Mouse (Mus musculus): ENCODE measurements at regions not wholly inside any gene's neighbourhood (a gene's known extent, or its start where the extent isn't known, plus 50 kb on each side); places are given as distances from the start of the nearest gene placed in this dataset.

DNA sequence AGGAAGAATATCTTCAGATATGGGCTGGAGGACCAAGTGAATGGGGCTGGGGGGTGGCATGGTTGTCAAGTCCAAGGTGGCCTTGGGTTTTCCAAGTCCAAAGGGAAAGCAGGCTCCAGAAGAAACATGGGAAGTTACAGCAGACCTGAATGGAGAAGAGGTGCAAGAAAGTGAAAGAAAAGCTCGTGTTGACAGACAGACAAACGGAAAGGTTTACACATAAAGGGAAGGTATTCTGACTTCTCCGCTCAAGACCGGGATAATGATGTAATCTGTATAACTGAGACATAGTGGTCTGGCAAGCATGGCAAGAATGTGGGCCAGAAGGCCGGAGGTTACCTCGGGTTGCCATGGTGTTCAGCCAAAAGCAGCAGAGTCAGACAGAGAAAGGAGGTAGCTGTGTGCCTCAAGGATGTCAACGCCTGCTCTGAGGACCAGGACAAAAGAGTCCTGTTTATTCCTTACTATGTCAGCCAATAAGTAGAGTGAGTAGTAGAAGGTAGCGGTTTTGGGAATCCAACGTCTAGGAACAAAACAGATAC, 50.8 kb upstream of the Elk3 start:
- DNase-seq (ENCODE audit: low spot score), result no peak

DNA sequence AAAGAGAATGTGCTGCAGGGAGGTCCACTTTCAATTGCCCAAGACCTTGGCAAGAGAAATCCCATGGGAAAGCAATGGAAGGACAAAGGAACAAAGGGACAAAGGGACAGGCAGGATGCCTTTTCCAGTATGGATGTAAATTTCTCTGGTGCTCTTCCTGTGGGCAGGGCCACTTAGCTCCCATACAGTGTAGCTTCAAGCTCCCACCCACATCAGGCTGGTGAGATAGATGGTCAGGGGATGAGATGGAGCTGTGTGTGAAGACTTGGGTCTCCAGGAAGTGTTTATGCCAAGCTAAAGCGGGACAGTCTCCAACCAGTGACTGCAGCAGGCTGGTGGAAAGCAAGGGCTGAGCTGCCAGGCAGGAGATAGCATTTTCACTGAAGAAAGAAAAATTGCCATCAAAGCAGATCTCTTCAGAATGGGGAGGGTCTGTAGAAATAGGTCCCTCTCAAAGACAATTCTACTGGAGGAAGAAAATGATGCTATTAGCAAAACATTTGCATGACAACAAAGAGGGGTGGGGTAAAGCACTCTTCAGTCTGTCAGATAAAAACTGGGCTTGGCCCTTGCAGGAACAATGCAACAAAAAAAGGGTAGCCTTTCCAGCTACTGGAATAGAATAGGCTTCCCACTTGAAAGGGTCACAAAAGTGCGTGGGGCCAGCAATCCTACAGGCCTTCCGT, 53.3 kb upstream of the Elk3 start:
- DNase-seq (ENCODE audit: low spot score), result no peak

- DNase-seq (ENCODE audit: low spot score), result no peak
Observed at GRCm38 (mm10) chr10:93364881-93365280, 53.9 kb upstream of the Elk3 start.

GRCm38 (mm10) chr10:93365318-93365717, 54.4 kb upstream of the Elk3 start:
- no peak for DNase-seq (ENCODE audit: low spot score)

DNA sequence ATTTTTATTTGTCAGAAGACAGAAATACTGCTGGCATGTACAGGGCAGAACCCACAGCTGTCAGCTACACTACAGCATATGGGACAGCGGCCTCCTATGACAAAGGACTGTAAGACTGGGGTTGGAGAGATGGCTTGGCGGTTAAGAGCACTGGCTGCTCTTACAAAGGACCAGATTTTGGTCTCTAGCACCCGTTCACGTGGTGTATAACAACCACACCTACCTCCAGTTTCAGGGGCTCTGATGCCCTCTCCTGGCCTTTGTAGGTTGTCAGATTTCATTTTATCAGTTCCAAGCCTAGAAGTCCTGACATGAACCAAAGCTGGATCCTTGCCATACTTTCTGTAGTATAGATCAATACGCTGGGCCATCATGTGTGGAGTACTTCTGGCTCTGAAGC, 54.9 kb upstream of the Elk3 start:
- DNase-seq (ENCODE audit: low spot score), result no peak

DNA sequence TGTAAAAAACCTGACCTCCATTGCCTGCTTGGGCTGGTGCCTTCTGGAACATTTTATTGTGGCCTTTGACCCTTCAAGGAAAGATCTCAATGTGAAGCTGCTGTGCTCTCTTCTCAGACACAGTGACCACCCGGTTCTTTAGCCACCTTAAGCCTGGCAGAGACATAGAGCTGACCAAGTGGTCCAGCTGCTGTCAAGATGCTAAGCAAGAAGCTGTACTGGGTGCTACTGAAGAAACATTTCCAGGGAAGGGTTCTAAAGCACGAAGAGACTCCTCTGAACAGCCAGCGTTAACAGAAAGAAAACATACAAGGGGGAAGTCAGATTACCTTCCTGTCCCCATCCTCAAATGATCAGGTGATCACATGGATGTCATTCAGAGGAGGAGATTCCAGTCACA, 58.8 kb upstream of the Elk3 start:
- DNase-seq (ENCODE audit: low spot score), result no peak

GRCm38 (mm10) chr10:93370331-93370730, 59.4 kb upstream of the Elk3 start:
- DNase-seq (ENCODE audit: low spot score), result no peak

DNA sequence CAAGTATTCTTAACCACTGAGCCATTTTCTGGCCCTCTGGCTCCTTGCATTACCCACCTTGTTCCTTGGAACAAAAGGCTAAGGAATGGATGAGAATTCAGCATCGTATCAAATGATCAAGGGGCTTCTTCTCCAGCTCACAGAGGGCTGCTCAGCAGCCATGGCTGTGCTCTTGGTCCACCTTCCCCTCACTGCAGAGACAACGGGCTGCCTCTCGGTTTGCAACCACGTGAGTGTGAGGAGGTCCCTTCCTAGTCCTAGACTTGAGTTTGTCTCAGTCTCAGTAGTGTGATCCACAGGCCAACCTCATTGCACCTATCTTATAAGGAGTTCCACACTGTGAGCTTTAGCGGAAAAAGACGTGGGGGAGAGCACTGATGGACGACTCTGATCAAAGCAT, 61.3 kb upstream of the Elk3 start:
- DNase-seq (ENCODE audit: low spot score), result no peak

GRCm38 (mm10) chr10:93373265-93373664, 62.3 kb upstream of the Elk3 start:
- DNase-seq (ENCODE audit: low spot score), result no peak

GRCm38 (mm10) chr10:93373954-93374689, 63.2 kb upstream of the Elk3 start:
- DNase-seq (ENCODE audit: low spot score), result no peak

DNA sequence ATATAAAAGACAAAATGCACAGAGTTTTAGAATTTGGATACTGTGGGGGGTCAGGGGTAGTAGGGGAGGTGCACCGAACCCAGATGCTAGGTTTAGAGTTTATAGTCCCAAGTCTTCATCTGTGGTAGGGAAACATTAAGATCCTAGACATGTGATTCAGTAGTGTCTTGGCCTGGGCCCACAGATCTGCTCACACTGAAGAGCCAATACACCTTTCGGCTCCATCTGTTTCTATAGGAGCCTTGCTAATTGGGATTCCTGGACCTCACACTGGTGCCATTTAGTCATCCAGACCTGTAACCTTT, 63.7 kb upstream of the Elk3 start:
- DNase-seq (ENCODE audit: low spot score), result no peak

GRCm38 (mm10) chr10:93375007-93375711, 64.2 kb upstream of the Elk3 start:
- DNase-seq (ENCODE audit: low spot score), result peak; percentile 46

GRCm38 (mm10) chr10:93375771-93376170, 64.8 kb upstream of the Elk3 start:
- no peak for DNase-seq (ENCODE audit: low spot score)

DNA sequence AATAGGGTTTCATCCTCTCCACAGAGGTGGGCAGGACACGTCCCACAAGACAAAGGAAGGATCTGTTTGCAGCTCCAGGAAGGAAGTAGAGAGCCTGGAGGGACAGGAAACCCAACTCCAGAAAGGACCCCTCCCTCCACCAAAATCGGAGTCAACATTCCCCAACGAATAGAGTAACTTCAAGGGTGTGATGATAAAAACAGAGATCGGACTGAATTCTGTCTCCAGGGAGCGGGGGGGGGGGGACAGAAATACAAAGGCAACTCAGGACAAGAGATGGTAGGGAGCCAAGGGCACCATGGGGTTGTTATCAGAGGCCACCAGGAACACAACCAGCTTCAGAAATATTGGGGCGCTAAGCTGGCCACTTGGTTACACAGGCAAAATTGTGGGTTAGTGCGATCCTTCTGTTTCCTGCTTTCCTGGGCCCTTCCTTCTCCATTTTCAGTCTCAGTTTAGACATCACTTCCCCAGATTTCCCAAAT, 65.6 kb upstream of the Elk3 start:
- no peak for DNase-seq (ENCODE audit: low spot score)

DNA sequence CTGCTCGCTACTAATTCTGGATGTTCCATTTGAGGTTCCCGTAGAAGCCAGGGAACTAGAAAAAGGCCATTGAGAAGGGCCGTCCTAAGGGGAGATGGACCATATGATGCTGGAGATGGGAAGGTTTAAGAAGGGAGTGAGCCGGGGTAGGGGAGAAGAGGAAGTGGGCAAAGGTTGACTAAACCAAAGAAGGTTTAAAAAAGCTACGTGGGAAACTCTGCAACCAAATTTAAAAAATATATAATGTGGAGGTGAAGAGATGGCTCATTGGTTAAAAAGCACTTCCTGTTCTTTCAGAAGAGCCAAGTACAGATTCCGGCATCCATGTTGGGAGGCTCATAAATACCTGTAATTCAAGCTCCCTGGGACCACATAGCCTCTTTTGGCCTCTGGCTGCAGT, 63.9 kb upstream of the Lta4h start:
- no peak for DNase-seq (ENCODE audit: low spot score)

- DNase-seq (ENCODE audit: low spot score), result no peak
Observed at GRCm38 (mm10) chr10:93391296-93391695, 61.9 kb upstream of the Lta4h start.

DNA sequence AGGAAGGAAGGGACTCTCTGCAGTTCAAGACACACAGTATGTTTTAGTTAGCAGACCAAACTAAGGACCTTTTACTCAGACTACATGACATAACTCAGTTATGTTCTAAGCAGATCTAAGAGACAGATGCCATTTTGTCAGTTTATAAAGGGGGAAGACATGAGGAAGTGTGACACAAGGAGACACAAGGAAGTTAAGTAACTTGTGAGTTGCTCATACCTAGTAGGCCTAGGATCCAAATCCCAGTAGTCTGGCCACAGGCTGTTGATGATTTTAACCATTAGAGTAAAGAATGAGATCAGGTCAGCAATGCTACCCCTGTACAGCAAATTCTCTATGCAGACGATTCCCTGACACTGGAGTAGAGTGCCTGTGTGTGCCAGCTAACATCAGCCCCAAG, 59.3 kb upstream of the Lta4h start:
- DNase-seq (ENCODE audit: low spot score), result no peak

DNA sequence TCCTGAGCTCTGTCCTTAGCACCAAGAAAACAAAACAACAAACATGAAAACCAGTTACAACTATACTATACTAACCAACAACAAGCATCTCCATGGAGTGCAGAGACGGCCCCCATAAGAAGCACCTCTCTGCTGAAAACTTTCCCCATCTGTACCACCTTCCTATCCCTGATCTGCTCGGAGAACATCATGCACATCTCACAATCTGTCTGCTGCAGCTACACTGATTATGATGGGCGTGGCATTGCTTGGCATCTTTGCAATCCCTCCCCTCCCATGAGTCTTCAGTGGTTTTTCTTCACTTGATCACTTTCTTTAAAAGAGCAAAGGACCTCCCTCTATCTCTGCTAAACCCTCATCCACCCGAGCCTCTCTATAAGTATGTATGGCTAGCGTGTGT, 55.5 kb upstream of the Lta4h start:
- no peak for DNase-seq (ENCODE audit: low spot score)

DNA sequence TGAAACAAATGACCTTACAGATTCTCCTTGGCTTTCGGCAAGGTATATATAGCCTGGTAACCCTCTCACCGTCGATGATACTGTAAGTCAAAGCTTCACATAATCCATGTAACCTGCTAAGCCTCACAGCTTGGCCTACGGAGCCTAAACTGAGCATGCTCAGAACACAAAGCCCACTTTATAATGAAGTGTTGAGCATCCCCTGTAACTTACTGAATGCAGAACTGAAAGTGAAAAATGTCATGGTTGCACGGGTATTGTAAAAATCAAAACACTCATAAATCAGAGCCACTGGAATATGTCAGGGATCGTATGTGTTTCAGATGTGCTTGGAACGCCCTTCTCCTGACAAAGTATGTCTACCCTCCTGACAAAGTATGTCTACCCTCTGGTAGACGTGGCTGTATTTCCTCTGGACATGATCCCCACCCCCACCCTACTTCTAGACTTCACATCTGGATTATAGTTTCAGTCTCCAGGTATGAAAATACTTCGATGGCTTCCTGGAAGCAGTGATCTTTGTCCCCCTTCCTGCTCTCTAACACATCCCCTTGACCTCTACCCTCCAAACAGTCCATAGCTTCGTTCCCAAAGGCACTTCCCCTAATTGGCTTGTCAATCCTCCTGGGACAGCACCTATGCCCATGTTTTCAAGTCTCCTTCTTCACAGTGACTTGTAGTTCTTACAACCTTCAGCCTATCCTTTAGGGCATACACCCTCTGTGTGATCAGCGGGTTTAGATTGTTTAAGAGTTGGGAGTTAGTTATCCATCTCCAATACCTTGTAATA, 54.5 kb upstream of the Lta4h start:
- DNase-seq (ENCODE audit: low spot score), result no peak

DNA sequence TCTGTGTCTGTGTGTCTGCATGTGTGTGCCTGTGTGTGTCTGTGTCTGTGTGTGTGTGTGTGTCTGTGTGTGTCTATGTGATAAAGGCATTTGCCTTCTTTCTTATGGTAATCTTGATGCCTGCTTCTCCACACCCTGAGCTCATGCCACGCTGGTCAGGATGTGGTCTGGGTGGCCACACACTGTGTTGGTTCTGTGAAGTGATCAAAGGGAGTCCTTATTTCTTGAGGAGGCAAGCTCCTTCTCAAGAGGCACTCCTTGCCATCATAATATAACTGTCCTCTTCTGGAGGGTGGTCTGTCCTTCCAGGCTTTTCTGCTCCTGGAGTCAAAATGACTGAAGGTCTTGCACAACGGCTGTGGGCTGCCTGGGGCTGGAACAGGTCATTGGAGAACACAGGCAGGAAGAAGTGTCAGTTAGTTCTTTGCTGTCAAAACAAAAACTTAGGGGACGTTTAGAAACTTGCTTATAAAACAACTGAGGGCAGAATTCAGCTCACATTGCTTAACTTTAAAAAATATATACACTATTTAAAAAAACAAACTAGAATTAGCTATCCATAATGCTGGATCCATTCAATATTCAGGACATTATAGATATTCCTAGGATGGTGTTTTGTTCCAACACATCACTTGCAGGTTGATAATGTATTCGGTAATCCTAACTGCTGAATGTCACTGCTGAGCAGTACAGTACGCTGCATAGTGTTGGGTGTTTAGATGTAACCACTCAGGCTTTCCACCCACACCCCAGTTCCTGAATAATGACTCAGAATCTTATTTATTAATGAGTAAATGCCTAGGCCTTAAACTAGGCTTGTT, 50.3 kb upstream of the Lta4h start:
- DNase-seq (ENCODE audit: low spot score), result no peak
